Mouse (Mus musculus) kidney, embryonic 15.5 days (tissue): ENCODE results near the gene Gm21708. TPM values are rescaled to one million over a fixed set of nuclear protein-coding genes. Genes with fewer than 3 reads are reported as not detected.
"Not testable (repeated sequence)": the region's sequence is repeated elsewhere in the genome, so short reads cannot be mapped to it uniquely, and the experiment has no call there.

Experiments
- ATAC-seq: fragments of 200-750 bp; cut with Nextera tagmentation; replicated peaks from 2 replicates; pipeline ENCODE4 v1.8.0; 2017; ENCODE audit warnings: moderate TSS enrichment; ENCODE audit not compliant: low FRiP score
- H3K27ac ChIP-seq: fragments of 300-500 bp; sonication (generic); 2 replicates; pipeline ENCODE4 v1.5.1; 2015; ENCODE audit warnings: mild to moderate bottlenecking, inconsistent platforms
- H3K27me3 ChIP-seq: fragments of 300-500 bp; sonication (generic); 2 replicates; pipeline ENCODE4 v1.6.1; 2015; ENCODE audit warnings: inconsistent platforms
- H3K36me3 ChIP-seq: fragments of 300-500 bp; sonication (generic); 2 replicates; pipeline ENCODE4 v1.6.1; 2015; ENCODE audit warnings: inconsistent platforms
- H3K4me1 ChIP-seq: fragments of 300-500 bp; sonication (generic); 2 replicates; pipeline ENCODE4 v1.6.1; 2015; ENCODE audit warnings: inconsistent platforms
- H3K4me2 ChIP-seq: fragments of 300-500 bp; sonication (generic); 2 replicates; pipeline ENCODE4 v1.6.1; 2015; ENCODE audit warnings: moderate library complexity, mild to moderate bottlenecking, inconsistent platforms
- H3K4me3 ChIP-seq: fragments of 300-500 bp; sonication (generic); replicated peaks from 2 replicates; pipeline ENCODE4 v1.5.1; 2015; ENCODE audit warnings: mild to moderate bottlenecking, inconsistent platforms
- H3K9ac ChIP-seq: fragments of 300-500 bp; sonication (generic); 2 replicates; pipeline ENCODE4 v1.6.1; 2015; ENCODE audit warnings: mild to moderate bottlenecking, inconsistent platforms
- H3K9me3 ChIP-seq: fragments of 300-500 bp; sonication (generic); replicated peaks from 2 replicates; pipeline ENCODE4 v1.6.1; 2016; ENCODE audit warnings: inconsistent platforms
- WGBS: fragments of 180-500 bp; shearing (Covaris S2); methylation state at CpG from one replicate; pipeline ENCODE4 v1.1.7; 2015; ENCODE audit warnings: mixed read lengths; 5-methylcytosine and 5-hydroxymethylcytosine counted together
- polyA plus RNA-seq: library from polyadenylated mRNA; unstranded; fragments of >200 nt; fragmentation: Nextera tagmentation; extraction: Ambion mirVana; gene quantifications from 2 replicates; pipeline ENCODE4 v1.2.1, GENCODE M21; 2015

The Gm21708 gene
- polyA plus RNA-seq: not detected in 2 replicates

GRCm38 (mm10) chrY:3410067-3410466 is at the start of gene Gm21708, which contains the start of gene Gm21704:
Gm21708 (minus strand) TSS chrY:3410167.
Gm21704 (minus strand) TSS chrY:3410167.
- H3K4me3 ChIP-seq, H3K27me3 ChIP-seq, H3K9ac ChIP-seq, H3K4me2 ChIP-seq, H3K36me3 ChIP-seq, ATAC-seq, H3K4me1 ChIP-seq, H3K27ac ChIP-seq, H3K9me3 ChIP-seq: not testable (repeated sequence)
- WGBS: no CpG with 5 or more reads among the region's 9 CpGs

Other genes with a start within 250 kb of the Gm21708 start
- gene Gm21677, start 103.7 kb downstream of the Gm21708 start, polyA plus RNA-seq: not detected in 2 replicates
- gene Gm21693, start 64.8 kb downstream of the Gm21708 start, polyA plus RNA-seq: not detected in 2 replicates
- gene Gm21704, start within 50 bp of the Gm21708 start, polyA plus RNA-seq: not detected in 2 replicates